Mouse (Mus musculus) lung, embryonic 14.5 days (tissue): ENCODE results near the gene Ak5. TPM values are rescaled to one million over a fixed set of nuclear protein-coding genes. Genes with fewer than 3 reads are reported as not detected.

ENCODE experiments used
- ATAC-seq: fragments of 200-750 bp; cut with Nextera tagmentation; 2 replicates; pipeline ENCODE4 v1.8.0; 2017; ENCODE audit warnings: mild to moderate bottlenecking, moderate TSS enrichment, moderate library complexity; ENCODE audit not compliant: insufficient read depth
- DNase-seq: peaks from one replicate; pipeline ENCODE4 v3.0.0-alpha.2; 2015
- H3K27ac ChIP-seq: fragments of 300-500 bp; sonication (generic); 2 replicates; pipeline ENCODE4 v1.5.1; 2014; ENCODE audit warnings: low read depth, mild to moderate bottlenecking, moderate library complexity
- H3K27me3 ChIP-seq: fragments of 300-500 bp; sonication (generic); 2 replicates; pipeline ENCODE4 v1.6.1; 2014; ENCODE audit warnings: low read length, control low read depth; ENCODE audit not compliant: insufficient read depth
- H3K36me3 ChIP-seq: fragments of 300-500 bp; sonication (generic); 2 replicates; pipeline ENCODE4 v1.6.1; 2014; ENCODE audit warnings: control low read depth; ENCODE audit not compliant: insufficient read depth
- H3K4me1 ChIP-seq: fragments of 300-500 bp; sonication (generic); 2 replicates; pipeline ENCODE4 v1.6.1; 2014; ENCODE audit warnings: antibody characterized with exemption, control low read depth; ENCODE audit not compliant: insufficient read depth
- H3K4me2 ChIP-seq: fragments of 300-500 bp; sonication (generic); 2 replicates; pipeline ENCODE4 v1.6.1; 2014; ENCODE audit warnings: mild to moderate bottlenecking
- H3K4me3 ChIP-seq: fragments of 300-500 bp; sonication (generic); 2 replicates; pipeline ENCODE4 v1.5.1; 2014; ENCODE audit warnings: low read depth, low read length
- H3K9ac ChIP-seq: fragments of 300-500 bp; sonication (generic); 2 replicates; pipeline ENCODE4 v1.6.1; 2014
- H3K9me3 ChIP-seq: fragments of 300-500 bp; sonication (generic); 2 replicates; pipeline ENCODE4 v1.6.1; 2016; ENCODE audit warnings: low read depth, low read length, control low read depth
- CTCF ChIP-seq: IDR thresholded peaks from 2 replicates; pipeline ENCODE4 v1.5.1; 2016; ENCODE audit warnings: antibody characterized with exemption, low read depth
- WGBS: fragments of 180-500 bp; shearing (Covaris S2); extraction: QIAGEN DNeasy Blood & Tissue Kit; methylation state at CpG from one replicate; pipeline ENCODE4 v1.1.7; 2014; 5-methylcytosine and 5-hydroxymethylcytosine counted together
- polyA plus RNA-seq: library from polyadenylated mRNA; unstranded; fragments of >200 nt; fragmentation: Nextera tagmentation; extraction: Ambion mirVana; gene quantifications from 2 replicates; pipeline ENCODE4 v1.2.1, GENCODE M21; 2014

Ak5 gene
- polyA plus RNA-seq, 1 experiment from 2014 or later, result 4.1 TPM

DNA sequence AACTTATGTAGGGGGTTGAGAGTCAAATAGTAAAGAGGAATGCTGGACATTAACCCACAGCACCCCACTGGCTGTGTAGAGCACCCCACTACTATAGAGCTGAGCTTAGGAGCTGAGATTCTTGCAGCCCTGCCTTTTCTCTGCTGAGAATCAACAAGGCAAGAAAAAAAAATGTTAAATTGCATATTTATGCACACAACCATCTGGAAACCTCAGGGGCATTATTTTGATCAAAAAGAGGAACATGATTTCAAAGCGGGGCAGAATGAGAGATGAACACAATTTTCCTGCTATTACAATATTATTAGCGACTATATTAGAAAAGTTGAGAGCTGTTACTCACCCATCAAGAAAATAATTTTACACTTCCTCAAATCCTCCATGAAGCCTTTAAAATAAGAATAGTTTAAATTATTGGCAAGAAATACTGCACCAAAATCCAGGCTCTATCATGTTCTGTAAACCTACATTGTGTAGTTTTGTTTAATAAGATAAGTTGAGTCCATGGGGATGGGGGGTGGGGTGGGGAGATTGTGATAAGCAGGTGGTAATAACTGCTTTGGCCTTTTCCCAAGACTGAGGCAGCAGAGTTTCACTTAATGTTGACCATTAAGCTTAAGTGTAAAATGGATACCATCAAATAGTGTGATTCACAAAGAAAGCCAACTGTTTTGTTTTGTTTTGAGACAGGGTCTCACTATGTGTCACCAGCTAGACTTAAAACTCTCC, 169.0 kb downstream of the Ak5 start:
- H3K4me3 ChIP-seq, result no peak overlapping the region
- peaks cover 8% of the 10 kb centered on the region; the same call in 1 of the 2 replicates for H3K4me1 ChIP-seq
- H3K9ac ChIP-seq, result no peak overlapping the region
- no peaks in the 10 kb centered on the region for H3K36me3 ChIP-seq
- H3K27ac ChIP-seq, result no peak overlapping the region
- no peaks in the 10 kb centered on the region for H3K9me3 ChIP-seq
- H3K4me2 ChIP-seq, result no peak overlapping the region
- H3K27me3 ChIP-seq, result no peaks in the 10 kb centered on the region
- ATAC-seq (no peak), DNase-seq (no peak)
- WGBS, result 76% methylated on average over 2 of the region's 2 CpGs
- no peak for TF ChIP-seq CTCF

DNA sequence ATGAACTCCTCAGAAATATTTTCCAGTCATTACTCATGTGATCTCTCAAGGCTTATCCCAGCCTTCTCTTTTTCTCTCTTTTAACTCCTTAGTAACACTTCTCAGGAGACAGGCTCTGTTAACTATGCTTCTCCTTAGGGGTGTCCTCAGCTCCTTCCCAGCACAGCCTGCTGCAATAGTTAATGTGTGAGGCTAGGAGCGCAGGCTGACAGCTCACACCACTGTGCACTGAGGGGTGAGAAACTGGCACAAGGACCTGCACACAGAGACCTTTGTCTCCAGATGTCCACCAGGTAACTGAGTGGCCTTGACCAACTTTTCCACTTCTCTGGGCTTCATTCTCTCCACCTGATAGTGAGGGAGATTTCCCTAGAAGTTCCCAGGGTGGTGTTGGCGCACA, 170.3 kb downstream of the Ak5 start:
- Histone ChIP-seq H3K36me3 (no peaks in the 10 kb centered on the region), H3K4me3 (no peak overlapping the region), H3K4me2 (no peak overlapping the region), H3K27me3 (no peaks in the 10 kb centered on the region), H3K4me1 (peaks cover 8% of the 10 kb centered on the region; the same call in 1 of the 2 replicates), H3K9me3 (no peaks in the 10 kb centered on the region), H3K9ac (no peak overlapping the region), H3K27ac (no peak overlapping the region)
- DNase-seq (no peak), ATAC-seq (no peak)
- 66% methylated on average over 2 of the region's 2 CpGs for WGBS
- no peak for TF ChIP-seq CTCF

DNA sequence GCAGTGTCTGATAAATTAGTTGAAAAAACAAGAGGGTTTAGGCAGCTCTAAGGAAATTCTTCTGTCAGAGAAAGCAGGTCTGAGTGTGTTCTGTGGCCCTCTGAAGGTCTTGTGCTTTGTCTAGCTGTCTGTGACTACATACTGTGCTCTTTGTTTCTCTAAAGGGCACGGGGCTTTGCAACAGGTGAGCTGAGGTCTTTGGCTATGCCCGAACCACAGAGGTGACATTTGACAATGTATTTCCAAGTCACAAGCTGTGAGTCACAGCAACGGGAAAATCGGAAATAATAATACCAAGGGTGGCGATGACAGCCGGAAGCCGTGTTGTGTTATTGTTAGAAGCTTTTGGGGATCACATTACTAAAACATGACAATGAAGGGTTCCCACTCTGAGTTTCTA, 171.1 kb downstream of the Ak5 start:
- ATAC-seq, result no peak
- 31% methylated on average over 7 of the region's 7 CpGs for WGBS

DNA sequence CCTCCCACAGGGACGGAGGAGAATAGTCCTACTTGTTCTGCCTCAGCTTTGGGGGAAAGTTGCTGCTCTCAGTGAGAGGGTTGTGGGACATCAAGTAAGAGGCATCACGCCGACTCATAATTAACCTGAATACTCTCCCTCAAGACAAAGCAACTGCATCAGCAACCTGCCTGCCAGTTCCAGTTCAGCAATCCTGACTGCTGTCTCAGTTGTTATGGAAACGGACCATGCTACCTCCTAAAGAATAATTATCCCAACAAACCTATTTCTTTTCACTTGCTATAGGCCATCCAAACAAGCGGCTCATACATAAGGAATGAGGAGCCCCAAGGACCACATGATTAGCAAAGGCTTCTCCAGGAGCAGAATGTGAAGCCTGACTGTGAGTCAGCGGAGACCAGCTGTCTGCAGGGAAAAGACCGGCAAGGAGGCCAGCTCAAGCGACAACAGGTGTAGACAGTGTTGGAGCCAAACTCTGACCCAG, 172.7 kb downstream of the Ak5 start:
- Histone ChIP-seq H3K27me3 (no peaks in the 10 kb centered on the region), H3K4me3 (no peak overlapping the region), H3K4me1 (peaks cover 8% of the 10 kb centered on the region; the same call in 1 of the 2 replicates), H3K9ac (no peak overlapping the region), H3K36me3 (no peaks in the 10 kb centered on the region), H3K27ac (no peak overlapping the region), H3K9me3 (no peaks in the 10 kb centered on the region), H3K4me2 (no peak overlapping the region)
- no peak for TF ChIP-seq CTCF
- DNase-seq, result no peak
- 84% methylated on average over 8 of the region's 8 CpGs for WGBS
- no peak for ATAC-seq

More for the DNA sequence above, 171.1 kb downstream of the Ak5 start:
- Histone ChIP-seq H3K4me1 (peaks cover 8% of the 10 kb centered on the region; the same call in 1 of the 2 replicates), H3K4me3 (no peak overlapping the region), H3K4me2 (no peak overlapping the region), H3K27me3 (no peaks in the 10 kb centered on the region), H3K36me3 (no peaks in the 10 kb centered on the region), H3K27ac (no peak overlapping the region), H3K9ac (no peak overlapping the region), H3K9me3 (no peaks in the 10 kb centered on the region)
- no peak for DNase-seq
- TF ChIP-seq CTCF, result no peak

DNA sequence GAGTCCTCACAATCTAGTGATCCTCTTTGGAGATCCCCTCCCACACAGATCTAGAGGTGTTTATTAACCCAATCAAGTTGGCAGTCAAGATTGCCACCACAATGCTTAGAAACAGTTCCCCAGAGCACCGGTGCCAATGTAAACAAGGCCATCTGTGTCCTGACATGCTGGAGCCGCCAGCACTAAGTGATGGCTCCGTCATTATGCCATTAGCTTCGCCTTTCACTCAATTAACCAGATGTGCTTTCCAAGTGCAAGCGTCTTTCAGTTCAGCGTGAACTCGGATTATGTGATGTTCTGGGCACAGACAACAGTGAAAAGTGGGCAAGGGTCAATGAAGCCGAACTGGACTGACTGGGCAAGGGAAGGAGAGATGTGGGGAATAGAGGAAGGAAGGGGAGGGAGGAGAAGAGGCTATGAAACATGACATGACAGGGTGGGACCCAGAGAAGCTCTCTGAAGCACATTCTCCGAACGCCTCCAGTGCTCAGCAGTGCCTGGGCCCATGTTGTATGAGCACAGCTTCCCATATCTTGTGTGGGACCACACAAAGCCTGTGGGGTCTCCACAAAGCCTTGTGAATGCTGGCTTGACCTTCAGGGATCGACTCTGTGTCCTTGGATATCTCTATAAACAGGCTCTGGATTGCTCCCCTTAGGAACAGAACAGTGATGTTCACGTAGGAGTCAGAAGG, 173.3 kb downstream of the Ak5 start:
- Histone ChIP-seq H3K27me3 (no peaks in the 10 kb centered on the region), H3K9ac (no peak overlapping the region), H3K4me1 (peaks cover 8% of the 10 kb centered on the region; the same call in 1 of the 2 replicates), H3K4me2 (no peak overlapping the region), H3K4me3 (no peak overlapping the region), H3K36me3 (no peaks in the 10 kb centered on the region), H3K9me3 (no peaks in the 10 kb centered on the region), H3K27ac (no peak overlapping the region)
- ATAC-seq (peak; percentile 15; the same call in 1 of the 2 replicates), DNase-seq (peak; percentile 56)
- WGBS, result 43% methylated on average over 12 of the region's 12 CpGs
- TF ChIP-seq CTCF, result no peak

DNA sequence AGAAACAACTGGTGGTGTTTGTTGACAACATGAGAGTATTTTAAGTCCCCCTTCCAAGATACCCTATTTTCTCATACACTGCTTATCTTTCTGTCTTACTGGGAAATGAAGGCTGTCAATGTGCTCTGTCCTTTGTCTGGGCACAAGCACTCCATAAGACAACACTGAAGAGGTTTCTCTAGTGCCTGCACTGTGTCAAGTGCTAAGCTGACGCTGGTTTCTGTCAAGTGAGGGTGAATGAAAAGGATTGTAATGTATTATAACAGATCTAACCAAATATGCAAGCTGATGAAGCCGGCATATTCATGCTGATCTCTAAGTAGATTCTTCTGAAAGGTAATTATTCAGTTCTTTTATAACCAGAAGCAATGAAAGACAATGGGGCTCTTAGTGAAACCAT, 174.3 kb downstream of the Ak5 start:
- no peak overlapping the region for H3K4me2 ChIP-seq
- TF ChIP-seq CTCF, result no peak

DNA sequence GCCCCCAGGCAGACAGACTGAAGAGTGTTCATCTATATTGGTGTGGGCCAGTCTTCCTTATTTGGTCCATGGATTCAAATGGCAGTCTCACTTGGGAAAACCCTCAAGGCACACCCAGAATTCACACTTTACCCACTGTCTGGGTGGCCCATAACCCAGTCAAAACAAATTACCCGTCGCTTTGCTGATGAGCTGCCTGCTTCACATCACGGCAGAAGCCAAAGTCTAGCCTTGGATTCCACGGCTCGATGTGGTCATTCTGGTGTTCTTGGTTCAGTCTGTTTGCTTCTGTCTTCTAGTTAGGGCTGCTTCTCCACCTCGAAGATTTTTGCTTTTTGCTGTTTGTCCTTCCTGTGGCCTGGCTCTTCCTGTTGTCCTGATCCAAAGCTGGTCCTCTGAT, 175.9 kb downstream of the Ak5 start:
- H3K36me3 ChIP-seq, result no peaks in the 10 kb centered on the region
- no peak for ATAC-seq
- H3K4me3 ChIP-seq, result no peak overlapping the region
- no peaks in the 10 kb centered on the region for H3K9me3 ChIP-seq
- TF ChIP-seq CTCF, result no peak
- no peak overlapping the region for H3K4me2 ChIP-seq
- 52% methylated on average over 6 of the region's 6 CpGs for WGBS
- DNase-seq, result peak; percentile 64
- no peak overlapping the region for H3K9ac ChIP-seq
- H3K27me3 ChIP-seq, result no peaks in the 10 kb centered on the region
- H3K4me1 ChIP-seq, result peaks cover 8% of the 10 kb centered on the region; the same call in 1 of the 2 replicates
- H3K27ac ChIP-seq, result no peak overlapping the region

More for the DNA sequence above, 174.3 kb downstream of the Ak5 start:
- Histone ChIP-seq H3K36me3 (no peaks in the 10 kb centered on the region), H3K4me3 (no peak overlapping the region), H3K27me3 (no peaks in the 10 kb centered on the region), H3K27ac (no peak overlapping the region), H3K9me3 (no peaks in the 10 kb centered on the region), H3K9ac (no peak overlapping the region), H3K4me1 (peaks cover 8% of the 10 kb centered on the region; the same call in 1 of the 2 replicates)
- WGBS, result 33% methylated on average over 2 of the region's 2 CpGs
- ATAC-seq, result no peak
- no peak for DNase-seq
